Mouse (Mus musculus) intestine, embryonic 14.5 days (tissue): ENCODE measurements at regions not wholly inside any gene's neighbourhood (a gene's known extent, or its start where the extent isn't known, plus 50 kb on each side); places are given as distances from the start of the nearest gene placed in this dataset.

ENCODE experiments used
- ATAC-seq: fragments of 200-750 bp; cut with Nextera tagmentation; replicated peaks from 2 replicates; pipeline ENCODE4 v1.8.0; 2017; ENCODE audit warnings: low read depth, moderate number of reproducible peaks, moderate TSS enrichment, moderate library complexity; ENCODE audit not compliant: low FRiP score, low TSS enrichment
- DNase-seq: peaks from one replicate; pipeline ENCODE4 v3.0.0-alpha.2; 2018; ENCODE audit warnings: low spot score
- H3K27ac ChIP-seq: fragments of 300-500 bp; sonication (generic); 2 replicates; pipeline ENCODE4 v1.5.1; 2014; ENCODE audit warnings: low read depth, mild to moderate bottlenecking, control low read depth
- H3K27me3 ChIP-seq: fragments of 300-500 bp; sonication (generic); replicated peaks from 2 replicates; pipeline ENCODE4 v1.6.1; 2014; ENCODE audit warnings: low read length, control low read depth; ENCODE audit not compliant: control insufficient read depth, insufficient read depth
- H3K36me3 ChIP-seq: fragments of 300-500 bp; sonication (generic); 2 replicates; pipeline ENCODE4 v1.6.1; 2014; ENCODE audit warnings: low read length, control low read depth; ENCODE audit not compliant: control insufficient read depth, insufficient read depth
- H3K4me1 ChIP-seq: fragments of 300-500 bp; sonication (generic); replicated peaks from 2 replicates; pipeline ENCODE4 v1.6.1; 2014; ENCODE audit warnings: low read length, control low read depth, mixed read lengths; ENCODE audit not compliant: control insufficient read depth, insufficient read depth
- H3K4me2 ChIP-seq: fragments of 300-500 bp; sonication (generic); 2 replicates; pipeline ENCODE4 v1.6.1; 2014; ENCODE audit warnings: low read length
- H3K4me3 ChIP-seq: fragments of 300-500 bp; sonication (generic); 2 replicates; pipeline ENCODE4 v1.5.1; 2014; ENCODE audit warnings: low read depth, low read length, control low read depth, mixed read lengths
- H3K9ac ChIP-seq: fragments of 300-500 bp; sonication (generic); 2 replicates; pipeline ENCODE4 v1.6.1; 2014; ENCODE audit warnings: mild to moderate bottlenecking, low read length
- H3K9me3 ChIP-seq: fragments of 300-500 bp; sonication (generic); 2 replicates; pipeline ENCODE4 v1.6.1; 2016; ENCODE audit warnings: low read length, control low read depth; ENCODE audit not compliant: control insufficient read depth
- WGBS: fragments of 180-500 bp; shearing (Covaris S2); extraction: QIAGEN DNeasy Blood & Tissue Kit; methylation state at CpG from one replicate; pipeline ENCODE4 v1.1.7; 2014; 5-methylcytosine and 5-hydroxymethylcytosine counted together

DNA sequence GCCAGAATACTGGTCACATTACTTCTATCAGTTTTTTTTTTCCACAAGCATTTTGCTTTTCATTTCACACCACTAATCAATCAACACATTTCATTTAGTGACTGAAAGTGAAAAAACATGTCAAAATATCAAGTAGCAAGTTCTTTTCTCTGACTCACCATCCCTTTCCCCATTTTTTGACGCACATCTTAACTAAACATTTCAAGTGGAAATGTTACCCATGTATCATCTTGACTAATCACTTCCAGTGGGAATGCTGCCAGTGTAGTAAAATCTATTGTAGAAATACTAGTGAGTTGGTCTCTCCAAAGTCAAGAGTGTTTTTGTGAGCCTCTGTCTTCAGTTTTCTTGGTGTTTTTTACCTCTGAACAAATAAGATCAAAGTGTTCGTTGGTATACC is 527.6 kb upstream of the Adgrl4 start:
- ATAC-seq (no peak), DNase-seq (no peak)
- Histone ChIP-seq H3K4me3 (no peak overlapping the region), H3K9ac (no peak overlapping the region), H3K4me1 (no peaks in the 10 kb centered on the region), H3K27me3 (no peaks in the 10 kb centered on the region), H3K9me3 (no peaks in the 10 kb centered on the region), H3K4me2 (no peak overlapping the region), H3K36me3 (no peaks in the 10 kb centered on the region), H3K27ac (no peak overlapping the region)
- 59% methylated on average over 2 of the region's 2 CpGs for WGBS

DNA sequence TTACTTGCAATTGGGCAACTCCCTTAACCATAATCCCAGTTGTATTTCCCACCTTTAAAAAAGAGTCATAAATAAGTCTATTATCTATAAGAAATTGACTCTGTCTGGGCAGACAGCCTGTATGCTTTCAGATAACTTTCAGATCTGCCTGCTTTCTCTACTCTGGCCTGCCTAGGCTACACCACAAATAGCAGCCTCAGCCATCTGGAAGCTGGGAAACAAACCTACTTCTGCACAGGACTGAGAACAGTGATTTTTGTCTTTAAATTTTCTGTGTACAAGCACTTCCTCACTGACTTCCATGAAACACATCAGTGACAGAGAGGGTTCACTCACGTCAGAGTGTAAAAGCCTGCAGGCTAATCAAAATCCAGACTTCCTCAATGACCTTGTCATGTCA is 482.8 kb upstream of the Adgrl4 start:
- Histone ChIP-seq H3K4me1 (no peaks in the 10 kb centered on the region), H3K27ac (no peak overlapping the region), H3K4me3 (no peak overlapping the region), H3K9me3 (no peaks in the 10 kb centered on the region), H3K27me3 (no peaks in the 10 kb centered on the region), H3K4me2 (no peak overlapping the region), H3K9ac (no peak overlapping the region), H3K36me3 (no peaks in the 10 kb centered on the region)
- ATAC-seq (no peak), DNase-seq (no peak)
- WGBS = 46% methylated on average over 1 of the region's 1 CpGs

DNA sequence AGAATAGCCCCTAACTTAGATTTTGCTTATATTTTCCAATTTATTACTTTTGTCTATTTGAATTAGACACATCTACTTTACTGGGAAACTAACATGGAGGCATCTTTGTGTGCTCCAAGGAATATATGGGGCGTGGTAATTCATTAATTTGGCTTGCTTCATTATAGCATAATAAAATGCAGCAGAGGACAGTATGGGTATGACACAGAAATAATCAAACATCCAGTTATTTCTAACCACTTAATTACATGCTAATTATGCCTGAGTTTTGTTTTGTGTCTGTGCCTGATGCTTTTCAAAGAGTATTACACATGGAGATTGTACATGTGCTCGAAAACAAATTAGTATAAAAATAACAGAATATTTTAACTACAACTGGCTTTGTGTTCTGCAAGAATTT is 438.0 kb upstream of the Adgrl4 start:
- no peaks in the 10 kb centered on the region for H3K9me3 ChIP-seq
- H3K4me1 ChIP-seq = no peaks in the 10 kb centered on the region
- ATAC-seq = no peak
- no peak overlapping the region for H3K4me2 ChIP-seq
- H3K9ac ChIP-seq = no peak overlapping the region
- WGBS = 93% methylated on average over 2 of the region's 2 CpGs
- no peak overlapping the region for H3K27ac ChIP-seq
- no peak overlapping the region for H3K4me3 ChIP-seq
- H3K27me3 ChIP-seq = no peaks in the 10 kb centered on the region
- no peaks in the 10 kb centered on the region for H3K36me3 ChIP-seq
- DNase-seq = no peak

DNA sequence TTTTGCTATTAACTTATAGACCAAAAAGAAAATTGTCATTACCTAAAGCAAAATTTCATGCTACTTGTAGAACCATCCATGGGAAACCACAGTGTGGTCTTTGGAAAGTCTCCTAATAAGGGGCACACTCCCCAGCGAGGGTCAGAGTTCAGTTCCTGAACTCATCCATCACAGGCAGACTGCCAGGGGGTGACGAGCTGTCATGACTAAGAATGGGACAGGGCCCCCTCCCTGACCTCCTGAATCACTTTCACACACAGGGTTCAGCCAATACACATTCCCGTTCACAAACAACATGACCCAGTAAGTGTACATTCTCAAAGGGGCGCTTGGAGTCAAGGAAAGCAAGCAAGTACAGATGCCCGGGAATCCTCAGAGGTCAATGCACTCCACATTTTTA is 437.5 kb upstream of the Adgrl4 start:
- Histone ChIP-seq H3K4me3 (no peak overlapping the region), H3K9ac (no peak overlapping the region), H3K4me1 (no peaks in the 10 kb centered on the region), H3K27me3 (no peaks in the 10 kb centered on the region), H3K36me3 (no peaks in the 10 kb centered on the region), H3K27ac (no peak overlapping the region), H3K9me3 (no peaks in the 10 kb centered on the region), H3K4me2 (no peak overlapping the region)
- DNase-seq (no peak), ATAC-seq (no peak)
- WGBS = 33% methylated on average over 5 of the region's 5 CpGs

DNA sequence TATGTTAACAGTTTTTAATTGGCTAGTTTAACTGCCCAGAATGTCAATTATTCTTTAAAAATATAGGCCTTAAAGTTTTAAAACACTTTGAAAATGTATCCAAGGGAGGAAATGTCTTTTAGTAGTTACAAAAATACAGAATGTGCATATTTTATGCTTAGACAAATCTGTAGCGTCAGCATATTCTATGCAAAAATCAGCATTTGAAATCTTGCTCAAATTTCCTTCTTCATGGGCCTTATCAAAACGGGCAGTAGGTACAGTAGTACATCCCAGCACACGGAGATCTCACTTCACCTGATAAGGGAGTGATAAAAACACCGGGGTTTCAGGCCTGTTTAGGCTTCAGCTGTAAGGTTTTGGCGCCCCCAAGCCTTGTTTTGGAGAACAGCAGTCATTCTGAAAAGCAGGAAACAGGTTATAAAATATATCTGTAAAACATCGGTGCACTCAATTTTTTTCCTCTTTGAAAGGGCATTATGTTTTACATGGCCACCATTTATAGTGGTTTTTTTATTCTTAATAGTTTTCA is 435.7 kb upstream of the Adgrl4 start:
- no peaks in the 10 kb centered on the region for H3K36me3 ChIP-seq
- WGBS = 26% methylated on average over 6 of the region's 6 CpGs
- no peak overlapping the region for H3K27ac ChIP-seq
- no peaks in the 10 kb centered on the region for H3K4me1 ChIP-seq
- no peak for ATAC-seq
- H3K27me3 ChIP-seq = no peaks in the 10 kb centered on the region
- DNase-seq = no peak
- H3K9me3 ChIP-seq = no peaks in the 10 kb centered on the region
- no peak overlapping the region for H3K4me2 ChIP-seq
- H3K9ac ChIP-seq = no peak overlapping the region
- H3K4me3 ChIP-seq = no peak overlapping the region

DNA sequence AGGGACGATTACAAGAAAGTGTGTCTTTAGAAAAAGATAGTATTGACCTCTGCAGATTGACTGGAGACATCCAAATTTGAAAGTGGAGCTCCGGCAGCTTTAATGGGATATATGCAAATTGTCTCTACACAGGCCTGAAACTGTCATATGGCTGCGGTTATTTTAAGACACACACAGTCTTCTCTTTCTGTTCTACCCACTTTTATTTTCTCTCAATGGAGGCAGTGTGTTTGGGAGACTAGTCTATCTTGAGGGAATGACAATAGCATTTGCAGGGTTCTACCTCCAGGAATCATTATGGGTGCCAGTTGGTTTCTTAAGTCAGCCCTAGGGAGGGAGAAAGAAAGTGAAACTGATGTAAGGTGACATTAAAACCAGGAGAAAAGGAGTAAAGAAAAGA is 434.2 kb upstream of the Adgrl4 start:
- Histone ChIP-seq H3K27me3 (no peaks in the 10 kb centered on the region), H3K9ac (no peak overlapping the region), H3K4me3 (no peak overlapping the region), H3K4me2 (no peak overlapping the region), H3K36me3 (no peaks in the 10 kb centered on the region), H3K4me1 (no peaks in the 10 kb centered on the region), H3K9me3 (no peaks in the 10 kb centered on the region), H3K27ac (no peak overlapping the region)
- WGBS = 77% methylated on average over 3 of the region's 3 CpGs
- DNase-seq (no peak), ATAC-seq (no peak)

DNA sequence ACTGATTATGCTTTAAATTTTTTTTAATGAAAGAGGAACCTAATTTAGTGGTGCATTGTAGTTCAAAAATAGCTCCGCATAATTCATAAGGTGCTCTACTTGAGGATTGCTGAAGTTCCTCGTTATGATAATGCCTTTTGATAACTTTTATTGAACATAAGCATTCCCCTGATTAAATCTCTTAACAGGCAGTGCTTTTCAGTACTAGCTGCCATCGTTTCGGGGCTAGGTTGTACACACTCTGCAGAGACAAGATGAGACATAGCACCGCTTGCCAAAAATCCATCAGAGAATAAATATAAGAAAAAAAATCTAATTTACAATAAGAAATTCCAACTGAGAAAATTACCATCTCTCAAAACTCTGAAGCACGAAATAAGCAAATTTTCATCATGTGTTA is 433.7 kb upstream of the Adgrl4 start:
- ATAC-seq (no peak), DNase-seq (no peak)
- 83% methylated on average over 6 of the region's 6 CpGs for WGBS
- H3K4me1 ChIP-seq = no peaks in the 10 kb centered on the region
- H3K4me2 ChIP-seq = no peak overlapping the region
- no peaks in the 10 kb centered on the region for H3K9me3 ChIP-seq
- no peak overlapping the region for H3K9ac ChIP-seq
- H3K27me3 ChIP-seq = no peaks in the 10 kb centered on the region
- H3K36me3 ChIP-seq = no peaks in the 10 kb centered on the region
- no peak overlapping the region for H3K27ac ChIP-seq
- no peak overlapping the region for H3K4me3 ChIP-seq

DNA sequence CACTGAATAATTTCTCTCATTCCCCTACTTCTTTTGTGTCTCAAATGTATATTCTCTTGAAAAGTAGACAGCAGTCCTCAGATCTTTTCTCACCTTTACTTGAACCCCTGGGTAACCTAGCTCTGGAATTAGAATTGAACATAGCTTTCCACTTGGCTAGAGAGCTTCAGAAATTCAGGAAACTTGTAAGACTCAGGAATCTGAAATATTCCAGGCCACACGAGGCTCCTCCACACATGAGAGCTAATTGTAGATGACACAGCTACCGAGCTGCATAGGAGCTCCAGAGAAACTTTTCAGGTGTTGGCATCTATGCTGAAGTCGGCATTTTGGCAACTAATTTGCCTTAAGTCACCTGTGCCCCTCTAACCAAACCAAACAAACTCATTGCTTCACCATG is 417.7 kb upstream of the Adgrl4 start:
- no peaks in the 10 kb centered on the region for H3K4me1 ChIP-seq
- WGBS = 61% methylated on average over 3 of the region's 3 CpGs
- no peaks in the 10 kb centered on the region for H3K9me3 ChIP-seq

DNA sequence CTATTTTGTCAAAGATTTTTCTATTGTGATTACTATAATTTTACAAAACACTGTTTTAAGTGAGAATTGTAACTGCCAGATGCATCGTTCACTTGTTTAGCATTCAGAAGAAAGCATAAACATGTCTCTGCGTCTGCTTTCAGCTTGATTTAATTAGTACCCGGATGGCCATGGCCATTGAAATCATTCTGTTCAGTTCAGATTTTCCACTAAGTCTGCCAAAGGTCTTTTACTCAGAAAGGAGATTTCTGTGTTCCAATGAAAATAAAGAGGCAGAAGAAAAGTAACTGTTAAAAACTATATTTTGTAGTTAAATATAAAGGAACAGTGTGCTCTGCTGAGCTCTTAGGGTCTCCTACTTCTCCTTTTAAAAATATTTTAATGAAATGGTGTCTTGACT is 380.2 kb upstream of the Adgrl4 start:
- no peak overlapping the region for H3K9ac ChIP-seq
- DNase-seq (no peak), ATAC-seq (no peak)
- no peak overlapping the region for H3K27ac ChIP-seq
- H3K4me2 ChIP-seq = no peak overlapping the region
- no peaks in the 10 kb centered on the region for H3K9me3 ChIP-seq
- no peak overlapping the region for H3K4me3 ChIP-seq
- 60% methylated on average over 3 of the region's 3 CpGs for WGBS
- H3K36me3 ChIP-seq = no peaks in the 10 kb centered on the region
- H3K27me3 ChIP-seq = no peaks in the 10 kb centered on the region
- no peaks in the 10 kb centered on the region for H3K4me1 ChIP-seq

More for the DNA sequence above, 417.7 kb upstream of the Adgrl4 start:
- H3K27ac ChIP-seq = no peak overlapping the region
- no peak for ATAC-seq
- no peaks in the 10 kb centered on the region for H3K36me3 ChIP-seq
- DNase-seq = no peak
- no peak overlapping the region for H3K4me2 ChIP-seq
- no peak overlapping the region for H3K9ac ChIP-seq
- no peaks in the 10 kb centered on the region for H3K27me3 ChIP-seq
- H3K4me3 ChIP-seq = no peak overlapping the region
